Mouse (Mus musculus): Measurements from ENCODE around the gene Wfdc5. TPM values are rescaled to one million over a fixed set of nuclear protein-coding genes. Genes with fewer than 3 reads are reported as not detected.

Wfdc5 gene
- 0.08 TPM in 1 of 2 replicates, not detected in the other for polyA plus RNA-seq (2015; fragmentation: Nextera tagmentation; extraction: Ambion mirVana)

DNA sequence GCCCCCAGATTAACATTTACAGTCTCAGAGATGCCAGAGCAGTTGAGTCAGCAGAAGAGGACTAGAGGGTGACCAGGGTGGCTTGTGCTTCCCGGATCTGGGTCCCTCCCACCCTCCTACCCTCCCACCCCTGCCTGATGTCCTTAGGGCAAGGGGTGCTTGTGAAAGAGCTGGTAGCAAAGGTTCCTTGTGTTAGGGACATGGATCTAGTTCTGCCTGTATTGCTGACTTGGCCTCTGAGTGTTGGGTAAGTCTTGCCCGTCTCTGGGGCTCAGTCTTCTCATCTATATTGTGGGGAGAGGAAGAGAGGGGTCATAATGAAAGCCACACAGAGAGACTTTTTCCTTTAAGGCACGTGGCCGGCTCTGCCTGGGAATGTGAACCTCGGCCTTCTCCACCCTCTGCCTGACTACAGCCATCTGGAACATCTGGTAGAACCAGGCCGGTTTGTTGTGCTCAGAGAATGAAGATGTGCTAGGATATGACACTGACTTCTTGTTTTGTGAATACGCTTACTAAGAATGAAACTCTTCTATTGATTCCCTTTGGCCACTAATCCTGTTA, at the start of gene Wfdc5:
Wfdc5 (minus strand) TSS at position 51 of the 564 bp plus-strand sequence.

DNA sequence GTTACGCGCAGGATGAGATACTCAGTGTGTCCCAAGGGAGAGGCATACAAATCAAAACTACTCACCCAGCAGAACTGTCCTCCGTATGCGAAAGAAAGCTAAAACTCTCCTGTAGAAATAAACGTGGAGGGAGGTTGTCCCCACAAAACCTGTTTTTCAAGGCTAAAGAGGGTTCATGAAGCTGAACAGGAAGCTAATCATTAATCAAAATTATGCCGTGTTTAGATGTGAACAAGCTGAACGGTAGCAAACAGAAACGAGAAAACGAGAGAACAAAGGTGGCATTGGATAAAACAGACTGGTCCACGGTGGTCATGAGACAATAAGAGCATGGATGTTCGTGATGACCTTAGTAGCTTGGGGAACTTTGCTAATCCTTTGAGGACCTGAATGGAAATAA, 39.0 kb upstream of the Wfdc5 start, which contains the start of gene Wfdc15b:
Wfdc15b (minus strand) TSS at position 139 of the 400 bp plus-strand sequence.

GRCm38 (mm10) chr2:164199626-164200327, 17.2 kb upstream of the Wfdc5 start, which contains the start of gene Wfdc15a:
TSS of gene Wfdc15a (minus strand) at chr2:164200130.

GRCm38 (mm10) chr2:164190576-164190975, 8.0 kb upstream of the Wfdc5 start, which contains the start of gene Wfdc12:
TSS of gene Wfdc12 (minus strand) at chr2:164190608.

GRCm38 (mm10) chr2:164170902-164171301, 11.6 kb downstream of the Wfdc5 start, which contains the start of gene Kcns1:
TSS of gene Kcns1 (minus strand) at chr2:164171113.

Other genes starting within 250 kb of the Wfdc5 start
- 228 and 257 TPM in 2 replicates for gene Ywhab, start 187.8 kb downstream of the Wfdc5 start, polyA plus RNA-seq (2015; fragmentation: Nextera tagmentation; extraction: Ambion mirVana)
- 0.17 and 0.80 TPM in 2 replicates for gene Pabpc1l, start 157.3 kb downstream of the Wfdc5 start, polyA plus RNA-seq (2015; fragmentation: Nextera tagmentation; extraction: Ambion mirVana)
- 10.7 and 13.0 TPM in 2 replicates for gene Stk4, start 112.4 kb downstream of the Wfdc5 start, polyA plus RNA-seq (2015; fragmentation: Nextera tagmentation; extraction: Ambion mirVana)
- gene Tomm34, start 111.6 kb downstream of the Wfdc5 start, polyA plus RNA-seq (2015; fragmentation: Nextera tagmentation; extraction: Ambion mirVana), result 23.6 and 24.4 TPM in 2 replicates
- gene Kcns1, start 11.6 kb downstream of the Wfdc5 start, polyA plus RNA-seq (2015; fragmentation: Nextera tagmentation; extraction: Ambion mirVana), result 0.07 TPM in 1 of 2 replicates, not detected in the other
- not detected in 2 replicates for gene Wfdc12, start 7.9 kb upstream of the Wfdc5 start, polyA plus RNA-seq (2015; fragmentation: Nextera tagmentation; extraction: Ambion mirVana)
- gene Wfdc15a, start 17.4 kb upstream of the Wfdc5 start, polyA plus RNA-seq (2015; fragmentation: Nextera tagmentation; extraction: Ambion mirVana), result not detected in 2 replicates
- gene Wfdc15b, start 38.9 kb upstream of the Wfdc5 start, polyA plus RNA-seq (2015; fragmentation: Nextera tagmentation; extraction: Ambion mirVana), result 50.1 and 50.4 TPM in 2 replicates
- gene Svs2, start 55.7 kb upstream of the Wfdc5 start, polyA plus RNA-seq (2015; fragmentation: Nextera tagmentation; extraction: Ambion mirVana), result not detected in 2 replicates
- gene Svs3b, start 73.9 kb upstream of the Wfdc5 start, polyA plus RNA-seq (2015; fragmentation: Nextera tagmentation; extraction: Ambion mirVana), result not detected in 2 replicates
- not detected in 2 replicates for gene Svs4, start 95.7 kb upstream of the Wfdc5 start, polyA plus RNA-seq (2015; fragmentation: Nextera tagmentation; extraction: Ambion mirVana)
- gene Svs3a, start 106.5 kb upstream of the Wfdc5 start, polyA plus RNA-seq (2015; fragmentation: Nextera tagmentation; extraction: Ambion mirVana), result not detected in 2 replicates
- not detected in 2 replicates for gene Svs6, start 134.0 kb upstream of the Wfdc5 start, polyA plus RNA-seq (2015; fragmentation: Nextera tagmentation; extraction: Ambion mirVana)
- not detected in 2 replicates for gene Svs5, start 150.0 kb upstream of the Wfdc5 start, polyA plus RNA-seq (2015; fragmentation: Nextera tagmentation; extraction: Ambion mirVana)
- 15.5 and 29.0 TPM in 2 replicates for gene Slpi, start 206.4 kb upstream of the Wfdc5 start, polyA plus RNA-seq (2015; fragmentation: Nextera tagmentation; extraction: Ambion mirVana)
- 0.08 and 0.10 TPM in 2 replicates for gene Rbpjl, start 220.4 kb upstream of the Wfdc5 start, polyA plus RNA-seq (2015; fragmentation: Nextera tagmentation; extraction: Ambion mirVana)
- 1.9 and 2.2 TPM in 2 replicates for gene Matn4, start 222.4 kb upstream of the Wfdc5 start, polyA plus RNA-seq (2015; fragmentation: Nextera tagmentation; extraction: Ambion mirVana)

All from urinary bladder, postnatal 0 days (tissue).